Mouse (Mus musculus) heart, embryonic 15.5 days (tissue): ENCODE measurements at regions not wholly inside any gene's neighbourhood (a gene's known extent, or its start where the extent isn't known, plus 50 kb on each side); places are given as distances from the start of the nearest gene placed in this dataset.
A peak's percentile ranks its signal among the peaks of the same experiment; 100 is the strongest.
"Not testable (repeated sequence)": the region's sequence is repeated elsewhere in the genome, so short reads cannot be mapped to it uniquely, and the experiment has no call there.

ENCODE experiments used
- ATAC-seq: fragments of 200-750 bp; cut with Nextera tagmentation; replicated peaks from 2 replicates; pipeline ENCODE4 v1.8.0; 2017; ENCODE audit warnings: low read depth, moderate TSS enrichment; ENCODE audit not compliant: insufficient number of reproducible peaks, insufficient read depth, low FRiP score
- H3K27ac ChIP-seq: fragments of 300-500 bp; sonication (generic); 2 replicates; pipeline ENCODE4 v1.5.1; 2015; ENCODE audit warnings: mild to moderate bottlenecking, inconsistent platforms
- H3K27me3 ChIP-seq: fragments of 300-500 bp; sonication (generic); 2 replicates; pipeline ENCODE4 v1.6.1; 2015; ENCODE audit warnings: inconsistent platforms
- H3K36me3 ChIP-seq: fragments of 300-500 bp; sonication (generic); 2 replicates; pipeline ENCODE4 v1.6.1; 2015; ENCODE audit warnings: mild to moderate bottlenecking, inconsistent platforms
- H3K4me1 ChIP-seq: fragments of 300-500 bp; sonication (generic); replicated peaks from 2 replicates; pipeline ENCODE4 v1.6.1; 2015; ENCODE audit warnings: inconsistent platforms
- H3K4me2 ChIP-seq: fragments of 300-500 bp; sonication (generic); 2 replicates; pipeline ENCODE4 v1.6.1; 2015; ENCODE audit warnings: inconsistent platforms, mild to moderate bottlenecking, moderate library complexity
- H3K4me3 ChIP-seq: fragments of 300-500 bp; sonication (generic); 2 replicates; pipeline ENCODE4 v1.5.1; 2015; ENCODE audit warnings: mild to moderate bottlenecking, inconsistent platforms
- H3K9ac ChIP-seq: fragments of 300-500 bp; sonication (generic); 2 replicates; pipeline ENCODE4 v1.6.1; 2015; ENCODE audit warnings: mild to moderate bottlenecking, inconsistent platforms
- H3K9me3 ChIP-seq: fragments of 300-500 bp; sonication (generic); replicated peaks from 2 replicates; pipeline ENCODE4 v1.6.1; 2016; ENCODE audit warnings: inconsistent platforms
- WGBS: fragments of 180-500 bp; shearing (Covaris S2); methylation state at CpG from one replicate; pipeline ENCODE4 v1.1.7; 2015; ENCODE audit warnings: mixed read lengths; 5-methylcytosine and 5-hydroxymethylcytosine counted together

DNA sequence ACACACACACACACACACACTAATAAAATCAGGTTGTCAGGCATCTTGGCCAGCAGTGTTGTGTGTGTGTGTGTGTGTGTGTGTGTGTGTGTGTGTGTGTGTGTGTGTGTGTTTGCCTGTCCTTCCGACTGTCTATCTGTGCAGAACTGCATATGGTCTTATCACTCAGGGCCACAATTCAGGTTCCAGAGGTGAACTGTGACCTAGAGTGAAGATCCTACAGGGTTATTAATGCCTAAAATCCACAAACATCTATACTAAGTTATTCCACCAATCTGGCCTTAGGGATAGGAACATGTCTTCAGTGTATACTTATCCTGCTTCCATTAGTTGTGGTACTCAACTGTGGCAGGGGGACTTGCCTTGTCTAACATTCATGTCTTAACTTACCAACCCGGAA lies 96.7 kb downstream of the Zfp369 start:
- not testable (repeated sequence) for H3K4me3 ChIP-seq, H3K4me2 ChIP-seq, H3K9me3 ChIP-seq, H3K36me3 ChIP-seq, H3K27ac ChIP-seq, ATAC-seq, H3K4me1 ChIP-seq, H3K9ac ChIP-seq, H3K27me3 ChIP-seq
- WGBS, result 91% methylated on average over 1 of the region's 2 CpGs

- H3K9me3 ChIP-seq, H3K36me3 ChIP-seq, H3K4me2 ChIP-seq, H3K4me3 ChIP-seq, ATAC-seq, H3K27ac ChIP-seq, H3K9ac ChIP-seq, H3K4me1 ChIP-seq, H3K27me3 ChIP-seq: not testable (repeated sequence)
- WGBS, result 43% methylated on average over 21 of the region's 21 CpGs
These were observed 100.8 kb downstream of the Zfp369 start for GRCm38 (mm10) chr13:65379411-65379810.

- not testable (repeated sequence) for H3K27me3 ChIP-seq, H3K36me3 ChIP-seq, H3K4me3 ChIP-seq, H3K27ac ChIP-seq, H3K9ac ChIP-seq, H3K4me1 ChIP-seq, ATAC-seq, H3K9me3 ChIP-seq, H3K4me2 ChIP-seq
- WGBS, result 58% methylated on average over 4 of the region's 4 CpGs
These were observed 97.5 kb upstream of the Gm10139 start for GRCm38 (mm10) chr13:65414990-65415389.

- not testable (repeated sequence) for H3K9me3 ChIP-seq, H3K27me3 ChIP-seq, ATAC-seq, H3K27ac ChIP-seq, H3K9ac ChIP-seq, H3K36me3 ChIP-seq, H3K4me1 ChIP-seq
- WGBS, result 2% methylated on average over 25 of the region's 28 CpGs
- Histone ChIP-seq H3K4me3 (peak overlapping the region; percentile 33), H3K4me2 (peak overlapping the region; percentile 53)
These were observed 92.3 kb upstream of the Gm10139 start for GRCm38 (mm10) chr13:65420201-65420600.
